Mouse (Mus musculus) ES-Bruce4 (cell line): ENCODE measurements around the gene Eif5.

Experiments
- CTCF ChIP-seq: IDR thresholded peaks from one replicate; pipeline ENCODE4 v1.8.1; 2011; ENCODE audit warnings: low read depth, low read length
- EP300 ChIP-seq: IDR thresholded peaks from 2 replicates; pipeline ENCODE4 v1.6.1; 2011; ENCODE audit warnings: low read depth, low read length; ENCODE audit not compliant: insufficient read depth
- POLR2A ChIP-seq: IDR thresholded peaks from one replicate; pipeline ENCODE4 v1.8.1; 2011; ENCODE audit warnings: low read length; ENCODE audit not compliant: insufficient read depth

GRCm38 (mm10) chr12:111572406-111572805, 34.6 kb downstream of the Eif5 start:
- no peak for TF ChIP-seq CTCF
- no peak for TF ChIP-seq POLR2A
- no peak for TF ChIP-seq EP300
